Mouse (Mus musculus) megakaryocyte, embryonic 14.5 days (primary cell): Measurements from ENCODE around the gene Rpl10. TPM values are rescaled to one million over a fixed set of nuclear protein-coding genes. Genes with fewer than 3 reads are reported as not detected.

Source experiments
- H3K27me3 ChIP-seq: replicated peaks from 2 replicates; pipeline ENCODE3; 2012; ENCODE audit warnings: inconsistent platforms
- H3K36me3 ChIP-seq: replicated peaks from 2 replicates; pipeline ENCODE3; 2012; ENCODE audit warnings: low read length, inconsistent platforms, mixed read lengths
- H3K4me1 ChIP-seq: 2 replicates; pipeline ENCODE4 v1.6.1; 2012; ENCODE audit warnings: inconsistent platforms
- H3K4me3 ChIP-seq: replicated peaks from 2 replicates; pipeline ENCODE3; 2012; ENCODE audit warnings: moderate library complexity, mild to moderate bottlenecking, inconsistent platforms
- H3K9me3 ChIP-seq: 2 replicates; pipeline ENCODE4 v1.6.1; 2012; ENCODE audit warnings: inconsistent platforms
- FLI1 ChIP-seq: IDR thresholded peaks from 2 replicates; pipeline ENCODE4 v1.6.1; 2012; ENCODE audit warnings: low read length, inconsistent platforms, mixed read lengths
- GATA1 ChIP-seq: IDR thresholded peaks from 3 replicates; pipeline ENCODE4 v1.6.1; 2012; ENCODE audit warnings: mixed read lengths, low read length, inconsistent platforms, borderline replicate concordance
- polyA plus RNA-seq: library from polyadenylated mRNA; stranded (reverse); fragments of >175 nt; gene quantifications from 2 replicates; pipeline ENCODE4 v1.2.3, GENCODE M21; 2012; ENCODE audit warnings: low replicate concordance; ENCODE audit not compliant: insufficient read depth

The Rpl10 gene
- polyA plus RNA-seq: 328 and 1,584 TPM in 2 replicates

- H3K27me3 ChIP-seq: peaks cover 9% of the 10 kb centered on the region
- TF ChIP-seq FLI1 (no peak), GATA1 (peak; percentile 88)
- H3K4me1 ChIP-seq: peaks cover 20% of the 10 kb centered on the region
- H3K4me3 ChIP-seq: peak within 1 kb of the TSS; percentile 91
- peaks cover 5% of the 10 kb centered on the region; the same call in 1 of the 2 replicates for H3K9me3 ChIP-seq
- peaks cover 22% of the 10 kb centered on the region for H3K36me3 ChIP-seq
Measured at GRCm38 (mm10) chrX:74270062-74270901, at the start of gene Rpl10. Rpl10 (plus strand) TSS chrX:74270812.

- Histone ChIP-seq H3K4me3 (no peak overlapping the region), H3K36me3 (peaks cover 100% of the 10 kb centered on the region), H3K9me3 (no peaks in the 10 kb centered on the region), H3K27me3 (peaks cover 43% of the 10 kb centered on the region), H3K4me1 (peaks cover 13% of the 10 kb centered on the region; the same call in 1 of the 2 replicates)
- TF ChIP-seq GATA1: no peak
- TF ChIP-seq FLI1: no peak
Measured at GRCm38 (mm10) chrX:74230038-74230437, 40.6 kb upstream of the Rpl10 start.

GRCm38 (mm10) chrX:74233196-74233595, 37.4 kb upstream of the Rpl10 start:
- no peak for TF ChIP-seq GATA1
- TF ChIP-seq FLI1: no peak
- Histone ChIP-seq H3K4me3 (no peak overlapping the region), H3K27me3 (peaks cover 40% of the 10 kb centered on the region), H3K4me1 (peaks cover 21% of the 10 kb centered on the region), H3K9me3 (no peaks in the 10 kb centered on the region), H3K36me3 (peaks cover 97% of the 10 kb centered on the region)

GRCm38 (mm10) chrX:74240332-74240731, 30.3 kb upstream of the Rpl10 start:
- Histone ChIP-seq H3K36me3 (peaks cover 81% of the 10 kb centered on the region), H3K4me3 (no peak overlapping the region), H3K4me1 (peaks cover 50% of the 10 kb centered on the region), H3K27me3 (peaks cover 25% of the 10 kb centered on the region), H3K9me3 (no peaks in the 10 kb centered on the region)
- TF ChIP-seq GATA1: no peak
- TF ChIP-seq FLI1: no peak

- H3K4me3 ChIP-seq: peak overlapping the region; percentile 94
- H3K27me3 ChIP-seq: peaks cover 25% of the 10 kb centered on the region
- H3K9me3 ChIP-seq: peaks cover 4% of the 10 kb centered on the region; the same call in 1 of the 2 replicates
- TF ChIP-seq GATA1 (no peak), FLI1 (no peak)
- H3K36me3 ChIP-seq: peaks cover 53% of the 10 kb centered on the region
- H3K4me1 ChIP-seq: peaks cover 48% of the 10 kb centered on the region
Measured at GRCm38 (mm10) chrX:74243396-74243795, 27.2 kb upstream of the Rpl10 start.

GRCm38 (mm10) chrX:74243807-74244206, 26.8 kb upstream of the Rpl10 start:
- TF ChIP-seq GATA1: no peak
- no peak for TF ChIP-seq FLI1
- peaks cover 49% of the 10 kb centered on the region for H3K36me3 ChIP-seq
- H3K4me1 ChIP-seq: peaks cover 49% of the 10 kb centered on the region
- peaks cover 25% of the 10 kb centered on the region for H3K27me3 ChIP-seq
- peak overlapping the region; percentile 94 for H3K4me3 ChIP-seq
- peaks cover 4% of the 10 kb centered on the region; the same call in 1 of the 2 replicates for H3K9me3 ChIP-seq

- Histone ChIP-seq H3K4me3 (peak overlapping the region; percentile 94), H3K4me1 (peaks cover 54% of the 10 kb centered on the region), H3K27me3 (peaks cover 22% of the 10 kb centered on the region), H3K9me3 (peaks cover 4% of the 10 kb centered on the region; the same call in 1 of the 2 replicates), H3K36me3 (peaks cover 41% of the 10 kb centered on the region)
- TF ChIP-seq GATA1 (no peak), FLI1 (no peak)
Measured at GRCm38 (mm10) chrX:74244614-74245083, 26.0 kb upstream of the Rpl10 start.

GRCm38 (mm10) chrX:74245107-74245506, 25.5 kb upstream of the Rpl10 start:
- TF ChIP-seq GATA1 (no peak), FLI1 (no peak)
- Histone ChIP-seq H3K4me3 (peak overlapping the region; percentile 94), H3K4me1 (peaks cover 54% of the 10 kb centered on the region), H3K9me3 (peaks cover 4% of the 10 kb centered on the region; the same call in 1 of the 2 replicates), H3K36me3 (peaks cover 36% of the 10 kb centered on the region), H3K27me3 (peaks cover 20% of the 10 kb centered on the region)

- Histone ChIP-seq H3K4me3 (peak overlapping the region; percentile 94), H3K9me3 (peaks cover 4% of the 10 kb centered on the region; the same call in 1 of the 2 replicates), H3K27me3 (peaks cover 16% of the 10 kb centered on the region), H3K36me3 (peaks cover 31% of the 10 kb centered on the region), H3K4me1 (peaks cover 51% of the 10 kb centered on the region)
- no peak for TF ChIP-seq FLI1
- no peak for TF ChIP-seq GATA1
Measured at GRCm38 (mm10) chrX:74245687-74246086, 24.9 kb upstream of the Rpl10 start.

- Histone ChIP-seq H3K27me3 (peaks cover 13% of the 10 kb centered on the region), H3K4me1 (peaks cover 46% of the 10 kb centered on the region), H3K9me3 (peaks cover 4% of the 10 kb centered on the region; the same call in 1 of the 2 replicates), H3K4me3 (peak overlapping the region; percentile 94), H3K36me3 (peaks cover 25% of the 10 kb centered on the region)
- TF ChIP-seq FLI1 (no peak), GATA1 (no peak)
Measured at GRCm38 (mm10) chrX:74246213-74246681, 24.4 kb upstream of the Rpl10 start.
